Mouse (Mus musculus): ENCODE results near the gene Tpgs1.
A peak's percentile ranks its signal among the peaks of the same experiment; 100 is the strongest.

Tpgs1 gene

DNA sequence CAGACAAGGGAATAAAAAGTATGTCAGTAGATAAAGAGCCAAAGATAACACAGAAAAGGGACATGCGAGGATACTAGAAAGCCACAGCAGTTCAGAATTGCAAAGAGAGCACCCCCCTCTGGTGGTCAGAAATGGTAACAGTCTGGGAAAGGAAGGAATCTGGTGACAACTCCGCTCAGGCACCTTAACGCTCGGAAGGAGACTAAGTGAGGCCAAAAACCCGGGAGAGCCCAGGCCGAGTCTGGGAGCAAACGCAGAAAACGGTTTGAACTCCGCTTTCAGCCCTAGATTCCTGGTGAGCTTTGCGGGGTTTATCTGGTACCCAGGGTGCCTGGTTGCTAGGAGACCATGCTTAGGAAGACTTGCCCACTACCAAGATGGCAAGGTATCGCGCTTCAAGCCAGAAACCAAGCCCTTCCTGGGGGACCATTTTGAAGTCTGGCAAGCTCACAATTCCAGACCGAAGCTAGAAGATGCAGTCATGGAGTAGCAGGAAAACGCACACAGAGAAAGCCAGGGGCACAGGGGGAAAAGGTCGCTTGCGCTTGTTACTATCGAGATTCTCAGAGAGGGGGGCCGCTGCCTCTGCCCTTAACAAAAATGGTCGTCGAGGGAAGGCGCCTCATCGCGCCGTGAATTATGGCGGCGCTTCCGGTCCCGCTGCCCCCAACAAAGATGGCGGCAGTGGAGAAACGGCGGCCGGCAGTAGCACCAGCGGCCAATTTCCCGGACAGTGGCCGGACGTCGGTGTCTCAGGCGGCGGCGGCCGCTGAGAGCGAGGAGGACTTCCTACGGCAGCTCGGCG is at the start of gene Tpgs1:
TSS of gene Tpgs1 (plus strand) at position 599 of the 805 bp plus-strand sequence.
- DNase-seq (ENCODE audit: low read depth, low spot score): peak; percentile 93

DNA sequence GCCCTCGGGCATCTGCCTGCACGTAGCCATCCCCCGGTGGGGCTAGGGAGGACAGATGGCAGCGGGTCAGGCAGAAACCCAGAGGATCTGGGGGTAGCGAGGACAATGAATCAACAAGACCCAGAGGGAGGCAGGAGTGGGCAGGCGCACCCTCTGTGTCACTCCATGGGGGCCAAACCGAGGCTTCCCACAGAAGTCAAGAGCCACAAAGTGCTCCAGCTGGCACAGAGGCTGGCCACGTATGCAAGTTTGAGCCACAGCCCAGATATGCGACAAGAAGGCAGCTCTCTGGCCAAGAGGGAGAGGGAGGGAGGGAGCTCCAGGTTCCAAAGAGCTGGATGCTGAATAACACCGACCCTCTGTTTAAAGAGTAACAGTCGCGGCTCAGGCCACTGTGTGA is 45.2 kb upstream of the Tpgs1 start:
- no peak for DNase-seq (ENCODE audit: low read depth, low spot score)

DNA sequence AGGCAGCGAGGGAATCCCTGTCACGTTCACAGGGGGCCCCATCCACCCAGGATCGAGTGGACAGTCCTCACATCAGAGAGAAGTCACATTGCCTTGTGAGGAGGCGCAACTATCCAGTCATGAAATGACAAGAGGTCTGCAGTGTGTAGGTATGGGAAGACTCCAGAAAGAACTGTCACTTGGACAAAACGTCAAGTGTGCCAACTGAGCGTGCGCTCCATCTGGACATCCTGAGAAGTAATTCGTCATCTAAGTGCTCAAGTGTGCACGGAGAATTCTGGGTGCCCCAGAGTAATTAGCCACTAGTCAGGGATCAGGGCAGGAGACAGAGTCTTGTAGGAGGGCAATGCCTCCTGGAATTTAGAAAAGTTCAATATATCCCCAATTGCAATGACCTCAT is 43.8 kb upstream of the Tpgs1 start:
- no peak for DNase-seq (ENCODE audit: low read depth, low spot score)

DNA sequence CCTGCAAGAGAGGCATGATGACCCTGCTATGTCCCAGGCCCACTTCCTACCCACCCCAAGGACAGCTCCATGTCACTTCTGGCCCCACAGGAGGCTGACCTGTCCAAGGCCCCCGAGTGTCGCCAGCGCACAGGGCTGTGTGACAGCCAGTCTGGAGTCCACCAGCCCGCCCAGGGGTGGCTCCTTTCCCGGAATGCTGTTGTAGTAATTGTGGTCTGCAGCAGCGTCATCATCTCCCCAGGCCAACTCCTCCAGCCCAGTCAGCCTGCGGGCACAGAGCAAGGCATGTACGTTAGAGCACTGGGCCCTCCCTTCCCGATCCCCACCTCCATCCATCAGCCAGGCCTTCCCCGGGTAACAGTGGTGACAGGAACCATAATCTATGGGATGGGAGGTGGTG is 43.0 kb upstream of the Tpgs1 start:
- DNase-seq (ENCODE audit: low read depth, low spot score): no peak

DNA sequence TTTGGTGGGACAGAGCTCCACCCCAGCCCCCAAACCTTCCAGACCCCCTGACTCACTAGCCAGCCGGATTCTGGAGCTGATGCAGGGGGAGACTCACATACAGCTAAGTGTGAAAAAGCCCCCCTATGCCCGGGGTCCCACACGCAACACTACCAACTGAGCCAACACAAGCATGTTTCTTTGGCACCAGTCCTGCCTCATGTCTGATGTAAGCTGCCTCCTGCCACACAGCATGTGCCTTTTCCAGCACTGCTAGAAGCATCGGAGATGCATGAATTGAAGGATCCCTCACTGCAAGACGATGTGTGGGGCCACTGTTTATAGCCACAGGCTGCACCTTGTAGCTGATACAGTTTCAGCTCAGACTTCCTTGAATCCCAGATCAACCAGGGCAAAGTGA is 40.8 kb upstream of the Tpgs1 start:
- no peak for DNase-seq (ENCODE audit: low read depth, low spot score)

DNA sequence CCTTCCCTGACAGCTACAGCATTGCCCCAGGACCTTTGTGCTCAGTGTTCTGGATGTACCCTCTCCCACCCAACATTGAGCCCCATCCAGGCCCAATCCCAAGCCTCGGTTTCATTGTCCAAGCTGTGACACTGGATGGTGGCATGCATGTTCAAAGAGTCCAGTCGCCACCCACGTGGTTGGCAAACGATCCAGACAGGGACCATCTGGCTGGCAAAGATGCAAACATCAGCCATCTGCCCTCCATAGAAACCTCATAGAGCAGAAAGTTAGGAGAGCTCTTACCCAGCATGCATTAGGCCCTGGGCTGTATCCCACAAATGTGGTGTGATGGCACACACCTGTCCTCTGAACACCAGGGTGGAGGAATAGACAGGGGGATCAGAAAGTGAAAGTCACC is 37.7 kb upstream of the Tpgs1 start:
- no peak for DNase-seq (ENCODE audit: low read depth, low spot score)

DNA sequence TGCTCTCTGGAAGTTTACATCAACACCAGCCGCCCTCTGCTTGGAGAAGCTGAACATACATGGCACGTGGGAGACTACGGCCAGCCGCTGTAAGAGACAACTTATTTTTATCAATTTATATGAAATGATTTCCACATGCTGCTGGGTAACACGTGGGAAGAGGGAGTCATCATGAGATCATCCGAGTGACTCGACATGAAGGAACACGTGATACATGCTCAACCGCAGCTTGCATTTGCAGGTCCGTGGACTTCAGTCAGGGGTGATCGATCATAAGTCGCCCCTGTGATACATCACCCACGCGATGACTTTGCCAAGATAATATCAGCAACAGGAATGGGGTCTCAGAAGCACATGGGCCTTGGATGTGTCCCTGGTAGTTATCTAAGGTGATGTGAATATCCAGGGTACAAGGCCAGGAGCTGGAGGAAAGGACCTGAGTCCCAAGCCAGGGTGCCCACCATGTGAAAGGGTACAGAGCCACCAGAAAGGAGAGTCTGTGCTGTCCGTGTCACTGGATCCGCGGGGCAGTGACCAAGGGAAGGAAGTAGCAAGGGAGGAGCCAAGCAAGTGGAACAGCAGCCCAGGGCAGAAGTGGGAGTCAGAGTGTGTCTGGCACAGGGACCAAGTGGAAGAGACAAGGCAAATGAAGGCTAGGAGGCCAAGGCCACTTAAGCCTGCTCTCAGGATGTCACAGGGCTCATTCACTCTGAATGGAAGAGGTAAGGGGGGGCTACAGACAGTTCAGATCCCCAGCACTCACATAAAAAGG is 36.0 kb upstream of the Tpgs1 start:
- no peak for DNase-seq (ENCODE audit: low read depth, low spot score)

DNA sequence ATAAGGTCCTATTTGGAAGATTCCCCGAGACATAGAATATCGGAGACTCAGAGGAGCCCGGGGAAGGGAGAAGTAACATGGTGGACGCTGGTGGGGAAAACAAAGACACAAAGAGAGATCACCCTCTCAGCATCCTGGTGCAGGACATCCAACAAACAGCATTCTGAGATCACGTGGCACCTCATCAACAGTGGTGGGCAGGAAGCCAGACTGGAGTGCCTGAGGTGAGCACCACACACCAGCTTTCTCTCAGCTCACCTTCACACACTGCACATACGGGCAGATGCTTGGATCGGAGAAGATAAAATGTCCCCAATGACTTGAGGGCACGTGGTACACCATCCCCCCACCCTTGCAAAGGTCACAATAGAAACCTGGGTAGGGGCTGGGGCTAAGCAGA is 32.9 kb upstream of the Tpgs1 start:
- DNase-seq (ENCODE audit: low read depth, low spot score): no peak

DNA sequence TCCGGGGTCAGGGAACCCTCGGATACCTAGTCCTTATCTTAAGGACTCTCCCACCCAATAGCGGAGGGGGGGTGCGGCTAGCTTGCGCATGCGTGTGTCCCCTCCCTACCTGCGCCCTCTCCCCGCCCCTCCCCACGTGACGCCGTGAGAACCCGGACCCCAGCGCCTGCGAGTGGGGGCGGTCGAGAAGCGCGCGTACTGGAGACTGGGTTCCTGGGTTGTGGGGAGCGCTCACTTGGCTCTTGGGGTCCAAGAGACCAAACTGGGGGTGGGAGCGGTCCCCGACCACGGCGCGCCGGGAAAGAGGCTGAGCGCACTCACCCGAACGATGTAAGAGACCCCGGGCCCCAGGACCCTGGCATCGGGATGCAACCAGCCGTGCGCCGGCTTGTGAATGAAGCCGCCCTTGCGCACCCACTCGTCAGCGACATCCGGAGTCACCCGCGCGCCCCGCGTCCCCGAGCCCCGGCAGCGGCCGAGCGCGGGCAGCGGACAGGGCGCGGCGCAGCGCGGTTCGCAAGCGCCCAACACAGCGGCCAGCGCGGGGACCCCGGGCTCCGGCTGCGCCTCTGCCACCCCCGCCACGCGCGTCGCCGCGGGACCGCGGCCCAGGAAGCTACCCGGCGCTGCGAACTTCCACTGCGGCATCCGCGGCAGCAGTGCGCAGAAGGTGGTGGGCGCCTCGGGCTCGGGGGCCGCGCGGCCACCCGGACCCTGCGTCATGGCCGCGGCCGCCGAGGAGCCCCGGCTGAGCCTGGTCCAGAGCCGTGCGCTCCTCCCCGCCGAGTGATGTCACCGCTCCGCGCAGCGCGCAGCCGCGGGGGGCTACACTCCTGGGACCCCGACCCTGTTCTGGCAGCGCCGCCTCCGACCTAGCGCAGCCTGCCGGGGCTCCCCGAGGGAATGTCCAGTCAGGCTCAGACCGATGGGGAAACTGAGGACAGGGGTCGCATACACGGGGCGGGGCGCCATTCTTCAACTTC is 31.8 kb upstream of the Tpgs1 start, which contains the start of gene Shc2:
TSS of gene Shc2 (minus strand) at position 791 of the 983 bp plus-strand sequence.
- no peak for DNase-seq (ENCODE audit: low read depth, low spot score)

DNA sequence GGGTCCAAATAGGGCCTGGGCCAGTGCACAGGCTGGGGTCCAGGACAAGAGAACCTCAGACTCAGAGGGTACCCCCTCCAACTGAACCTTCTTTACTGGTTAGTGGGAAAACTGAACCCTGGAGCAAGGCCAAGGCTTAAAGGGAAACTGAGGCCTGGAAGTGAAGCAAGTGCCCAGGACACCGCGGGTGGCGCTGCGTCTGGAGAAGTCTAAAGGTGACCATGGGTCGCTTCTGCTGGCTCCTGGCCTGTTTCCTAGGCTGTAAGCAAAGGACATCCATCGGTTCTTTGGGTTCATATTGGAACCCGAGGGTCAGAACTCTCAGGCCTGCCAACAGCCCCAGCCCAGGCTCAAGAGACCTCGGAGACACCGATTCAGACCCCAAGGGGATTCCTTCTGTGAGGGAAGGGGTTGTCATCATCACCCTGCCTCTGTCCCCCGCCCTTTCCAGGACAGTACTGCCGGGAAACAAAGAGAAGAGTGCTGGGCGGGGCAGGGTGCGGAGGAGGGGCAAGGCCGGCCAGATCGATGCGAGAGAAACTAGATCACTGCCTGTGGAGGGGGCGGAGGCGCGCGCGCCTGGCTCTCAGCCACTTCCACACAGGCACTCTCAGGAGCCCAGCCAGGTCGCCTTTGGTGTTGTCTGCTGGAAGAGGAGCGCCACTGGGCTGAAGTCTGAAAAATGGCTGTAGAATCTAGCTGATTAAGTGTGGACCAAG is 30.5 kb upstream of the Tpgs1 start:
- no peak for DNase-seq (ENCODE audit: low read depth, low spot score)

DNA sequence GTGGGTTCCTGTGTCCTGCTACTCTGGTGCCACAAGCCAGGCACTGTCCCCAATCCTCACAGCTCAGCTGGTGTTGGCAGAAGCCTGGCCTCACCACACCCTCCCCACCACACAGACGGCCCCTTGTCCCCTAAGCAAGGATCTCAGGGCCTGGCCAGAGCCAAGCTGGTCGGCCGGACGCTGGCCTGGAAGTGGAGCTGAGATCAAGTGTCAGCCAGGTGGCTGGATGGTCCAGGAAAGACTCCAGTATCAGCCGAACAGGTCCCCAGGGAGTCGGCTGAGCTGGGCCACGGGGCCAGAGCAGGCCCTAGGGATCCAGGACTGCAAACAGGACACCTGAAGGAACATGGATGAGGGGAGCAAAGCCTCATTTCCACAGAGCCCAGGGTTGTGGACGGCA is 23.5 kb upstream of the Tpgs1 start, which contains the start of gene Odf3l2:
TSS of gene Odf3l2 (minus strand) at position 28 of the 400 bp plus-strand sequence.
- DNase-seq (ENCODE audit: low read depth, low spot score): no peak

DNA sequence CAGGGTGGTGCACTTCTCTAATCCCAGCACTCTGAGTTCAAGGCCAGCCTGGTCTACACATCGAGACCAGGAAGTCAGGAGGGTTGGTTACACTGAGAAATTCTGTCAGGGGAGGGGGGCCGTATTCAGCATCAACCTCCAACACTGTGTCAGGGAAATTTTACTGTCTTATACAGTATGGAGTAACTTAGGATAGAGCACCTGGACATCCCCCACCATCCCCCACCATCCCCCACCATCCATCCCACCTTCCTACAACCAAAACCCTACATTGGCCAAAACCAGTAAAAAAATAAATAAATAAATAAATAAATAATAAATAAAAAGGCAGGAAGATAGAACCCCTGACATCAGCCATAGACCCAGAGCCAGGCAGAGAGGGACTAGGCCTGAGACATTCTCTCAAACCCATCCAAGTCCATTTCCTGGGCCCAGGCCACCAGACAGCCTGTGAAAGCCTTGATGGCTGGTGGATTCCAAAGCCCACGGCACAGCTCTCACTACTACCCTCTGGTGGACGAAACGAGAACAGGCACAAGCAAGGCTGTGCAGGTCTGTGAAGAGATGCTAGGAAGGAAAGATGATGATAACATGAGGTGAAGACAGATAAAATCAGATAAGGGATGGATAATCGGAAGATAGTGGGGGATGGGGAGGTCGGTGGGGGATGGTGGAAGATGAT is 20.0 kb upstream of the Tpgs1 start:
- DNase-seq (ENCODE audit: low read depth, low spot score): peak; percentile 88

DNA sequence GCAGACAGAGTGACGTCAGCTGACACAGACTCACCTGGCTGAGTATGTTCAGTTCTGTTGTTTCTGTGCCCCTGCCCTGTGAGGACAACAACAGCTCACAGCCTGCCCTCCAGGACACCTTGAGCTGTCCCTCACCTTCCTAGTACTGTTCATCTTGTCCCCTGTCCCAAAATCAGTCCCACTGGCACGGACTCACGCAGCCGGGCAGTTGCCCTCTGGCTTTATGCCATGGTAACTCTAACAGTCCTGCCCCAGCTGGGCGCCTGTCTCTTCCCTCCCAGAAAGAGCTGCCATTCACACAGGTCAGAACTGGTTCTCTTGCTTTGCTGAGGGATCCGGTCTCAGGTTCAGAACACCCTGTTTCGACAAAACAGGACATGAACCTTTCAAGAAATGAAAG is 16.4 kb upstream of the Tpgs1 start:
- DNase-seq (ENCODE audit: low read depth, low spot score): no peak

DNA sequence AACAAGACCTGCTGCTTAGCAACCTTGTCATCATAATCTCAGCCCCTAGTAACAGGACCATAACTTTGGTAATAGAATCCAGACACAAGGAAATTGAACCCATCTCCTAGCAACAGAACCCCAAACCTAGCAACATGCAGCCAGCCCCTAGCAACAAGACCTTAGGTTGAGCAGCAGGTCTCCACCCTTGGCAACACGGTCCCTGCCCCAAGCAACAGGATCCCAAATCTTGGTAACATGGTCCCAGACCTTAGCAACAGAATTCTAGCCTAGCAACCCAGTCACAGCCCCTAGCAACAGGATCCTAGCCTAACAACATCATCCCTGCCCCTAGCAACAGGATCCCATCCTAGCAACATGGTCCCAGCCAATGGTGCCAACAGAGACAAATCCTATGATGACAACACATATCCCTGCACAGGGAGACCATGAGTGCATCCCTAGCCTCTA is 14.2 kb upstream of the Tpgs1 start:
- no peak for DNase-seq (ENCODE audit: low read depth, low spot score)

DNA sequence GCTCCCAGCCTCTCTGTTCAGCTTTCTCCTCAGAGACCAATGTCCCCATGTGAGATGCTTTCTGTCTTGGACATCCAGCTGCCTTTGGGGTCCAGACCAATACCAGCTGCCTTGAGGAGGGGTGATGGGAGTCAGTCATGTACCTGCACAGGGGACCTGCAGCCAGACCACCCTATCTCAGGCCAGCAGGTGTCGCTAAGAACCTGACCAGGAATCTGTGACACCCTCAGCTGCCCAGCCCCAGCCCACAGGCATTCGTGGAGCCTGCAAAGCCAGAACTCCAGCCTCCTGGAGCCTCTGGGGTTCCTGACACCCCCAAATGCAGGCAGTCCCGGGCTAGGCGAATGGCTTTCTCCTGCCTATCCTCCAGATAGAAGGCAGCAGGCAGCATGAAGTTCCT is 10.3 kb upstream of the Tpgs1 start:
- peak; percentile 41 for DNase-seq (ENCODE audit: low read depth, low spot score)

DNA sequence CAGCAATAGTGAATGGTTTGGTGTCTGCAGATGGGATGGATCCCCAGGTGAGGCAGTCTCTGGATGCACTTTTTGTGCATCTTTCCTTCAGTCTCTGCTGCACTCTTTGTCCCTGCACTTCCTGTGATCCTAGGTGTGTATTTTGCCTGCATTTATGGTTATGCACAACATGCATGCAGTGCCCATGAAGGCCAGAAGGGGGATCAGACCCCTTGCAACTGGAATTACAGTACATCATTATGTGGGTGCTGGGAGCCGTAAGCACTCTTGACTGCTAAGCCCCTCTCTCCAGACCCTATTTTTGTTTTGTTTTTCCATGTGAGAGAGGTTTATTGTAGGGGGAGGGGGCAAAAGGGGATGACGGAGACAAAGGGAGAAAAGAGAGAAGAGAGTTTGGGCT is 8.9 kb upstream of the Tpgs1 start:
- peak; percentile 40 for DNase-seq (ENCODE audit: low read depth, low spot score)

DNA sequence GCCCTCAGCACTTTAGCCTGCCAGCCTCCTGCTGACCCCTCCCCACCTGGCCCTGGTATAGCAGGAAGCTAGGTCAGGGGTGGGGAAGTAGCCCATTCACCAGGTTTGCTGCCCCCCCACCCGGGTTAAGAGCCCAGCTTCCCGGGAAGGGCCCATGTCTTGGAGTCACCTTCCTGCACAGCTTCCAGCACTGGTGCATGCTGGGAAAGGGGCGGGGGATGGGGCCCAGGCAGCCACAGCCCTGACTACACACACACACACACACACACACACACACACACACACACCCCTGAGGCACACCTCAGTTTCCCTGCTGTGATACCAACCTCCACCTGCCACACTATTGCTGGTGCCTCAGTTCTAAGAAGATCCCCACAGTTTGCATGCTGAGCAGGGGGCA is 7.3 kb upstream of the Tpgs1 start:
- DNase-seq (ENCODE audit: low read depth, low spot score): no peak

DNA sequence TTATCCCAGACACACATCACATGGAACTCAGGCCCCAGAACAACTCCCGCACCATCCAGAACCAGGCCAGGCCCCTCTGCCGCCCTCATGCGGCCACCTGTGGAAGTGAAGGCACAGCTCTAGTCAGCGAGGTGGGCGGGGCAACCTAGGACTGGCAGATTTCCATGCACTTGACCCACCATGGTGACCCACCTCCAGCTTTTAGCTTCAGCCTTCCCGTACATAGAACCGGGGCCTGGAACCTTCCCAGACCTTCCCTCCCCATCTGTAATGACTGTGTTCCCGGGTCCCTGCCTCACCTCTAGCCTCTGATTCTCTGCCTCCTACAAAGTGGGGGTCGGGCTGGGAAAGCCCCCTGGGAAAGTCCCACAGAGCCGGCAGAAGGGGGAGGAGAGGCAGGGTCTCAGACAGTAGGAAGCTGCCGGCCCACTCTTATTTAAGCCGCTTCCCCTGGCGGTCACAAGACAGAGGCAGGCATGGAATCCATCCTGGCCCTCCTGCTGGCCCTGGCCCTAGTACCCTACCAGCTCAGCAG is 5.0 kb upstream of the Tpgs1 start, which contains the start of gene Madcam1:
TSS of gene Madcam1 (plus strand) at position 429 of the 535 bp plus-strand sequence.
- DNase-seq (ENCODE audit: low read depth, low spot score): peak; percentile 86

DNA sequence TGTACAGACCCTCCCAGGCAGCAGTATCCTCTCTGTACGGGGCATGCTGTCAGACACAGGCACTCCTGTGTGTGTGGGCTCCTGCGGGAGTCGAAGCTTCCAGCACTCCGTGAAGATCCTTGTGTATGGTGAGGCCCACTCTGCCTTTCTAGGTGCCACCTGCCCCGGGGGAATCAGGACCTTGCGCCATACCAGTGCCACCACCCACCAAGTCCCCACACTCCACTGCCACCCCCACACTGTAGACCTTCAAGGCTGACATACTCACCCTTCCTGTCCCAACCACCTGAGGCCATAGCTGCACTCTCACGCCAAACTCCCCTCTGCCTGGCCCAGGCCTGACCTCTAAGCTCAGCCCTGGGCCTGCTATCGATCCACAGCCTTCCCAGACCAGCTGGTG is 4.1 kb upstream of the Tpgs1 start:
- no peak for DNase-seq (ENCODE audit: low read depth, low spot score)

DNA sequence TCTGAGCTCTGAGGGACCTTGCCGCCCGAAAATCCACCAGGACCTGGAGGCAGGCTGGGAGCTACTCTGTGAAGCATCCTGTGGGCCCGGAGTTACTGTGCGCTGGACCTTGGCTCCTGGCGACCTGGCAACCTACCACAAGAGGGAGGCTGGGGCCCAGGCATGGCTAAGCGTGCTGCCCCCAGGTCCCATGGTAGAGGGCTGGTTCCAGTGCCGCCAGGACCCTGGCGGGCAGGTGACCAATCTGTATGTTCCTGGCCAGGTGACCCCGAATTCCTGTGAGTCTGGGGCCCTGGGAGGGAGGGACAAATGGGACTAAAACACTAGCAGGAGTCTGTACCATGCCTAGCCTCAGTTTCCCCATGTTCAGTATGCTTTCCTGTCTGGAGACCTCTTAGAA is 2.7 kb upstream of the Tpgs1 start:
- DNase-seq (ENCODE audit: low read depth, low spot score): no peak

Measured in CD4-positive, CD25-positive, alpha-beta regulatory T cell, adult 2 months (primary cell).